Mouse (Mus musculus): ENCODE measurements at regions not wholly inside any gene's neighbourhood (a gene's known extent, or its start where the extent isn't known, plus 50 kb on each side); places are given as distances from the start of the nearest gene placed in this dataset.

GRCm38 (mm10) chr10:111784065-111784853, 188.2 kb upstream of the Krr1 start:
- WGBS (ENCODE audit: insufficient replicate concordance), result 67% methylated on average over 12 of the region's 12 CpGs
- Histone ChIP-seq H3K27me3 (replicated peaks) (no peaks in the 10 kb centered on the region), H3K9ac (no peak overlapping the region), H3K4me1 (no peaks in the 10 kb centered on the region), H3K9me3 (replicated peaks) (no peaks in the 10 kb centered on the region), H3K27ac (no peak overlapping the region), H3K36me3 (no peaks in the 10 kb centered on the region), H3K4me2 (no peak overlapping the region), H3K4me3 (no peak overlapping the region)
- no peak for ATAC-seq

- WGBS (ENCODE audit: insufficient replicate concordance), result 70% methylated on average over 9 of the region's 9 CpGs
- Histone ChIP-seq H3K9ac (no peak overlapping the region), H3K4me1 (no peaks in the 10 kb centered on the region), H3K4me3 (no peak overlapping the region), H3K9me3 (replicated peaks) (no peaks in the 10 kb centered on the region), H3K27ac (no peak overlapping the region), H3K4me2 (no peak overlapping the region), H3K36me3 (no peaks in the 10 kb centered on the region), H3K27me3 (replicated peaks) (no peaks in the 10 kb centered on the region)
- ATAC-seq, result no peak
These were observed 185.3 kb upstream of the Krr1 start for GRCm38 (mm10) chr10:111787175-111787574.

GRCm38 (mm10) chr10:111789264-111789663, 183.2 kb upstream of the Krr1 start:
- H3K4me2 ChIP-seq, result no peak overlapping the region
- no peak for ATAC-seq
- H3K9me3 ChIP-seq (replicated peaks), result no peaks in the 10 kb centered on the region
- H3K36me3 ChIP-seq, result no peaks in the 10 kb centered on the region
- no peak overlapping the region for H3K4me3 ChIP-seq
- H3K9ac ChIP-seq, result no peak overlapping the region
- no peaks in the 10 kb centered on the region for H3K4me1 ChIP-seq
- H3K27ac ChIP-seq, result no peak overlapping the region
- no peaks in the 10 kb centered on the region for H3K27me3 ChIP-seq (replicated peaks)
- 77% methylated on average over 9 of the region's 9 CpGs for WGBS (ENCODE audit: insufficient replicate concordance)

DNA sequence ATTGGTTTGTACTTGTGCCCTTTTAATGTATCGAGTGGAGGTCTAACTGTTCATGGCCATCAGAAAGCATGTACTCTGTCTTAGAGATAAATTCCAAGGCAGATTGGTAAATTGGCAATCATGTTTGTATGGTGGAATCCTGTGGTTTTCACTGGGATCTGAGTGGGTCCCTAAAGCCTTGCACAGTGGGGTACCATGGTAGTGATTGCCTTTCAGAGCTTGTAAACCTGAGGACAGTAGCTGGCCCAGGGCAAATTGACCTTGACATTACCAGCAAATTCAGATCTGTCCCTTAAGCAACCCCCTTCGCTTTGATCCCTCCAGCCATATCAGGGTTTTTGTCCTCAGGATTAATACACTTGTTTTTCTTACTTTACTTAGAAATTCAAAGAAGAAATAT, 181.6 kb upstream of the Krr1 start:
- no peaks in the 10 kb centered on the region for H3K9me3 ChIP-seq (replicated peaks)
- no peaks in the 10 kb centered on the region for H3K36me3 ChIP-seq
- ATAC-seq, result no peak
- H3K27me3 ChIP-seq (replicated peaks), result no peaks in the 10 kb centered on the region
- H3K4me1 ChIP-seq, result no peaks in the 10 kb centered on the region
- H3K4me3 ChIP-seq, result no peak overlapping the region
- H3K4me2 ChIP-seq, result no peak overlapping the region
- no peak overlapping the region for H3K27ac ChIP-seq
- WGBS (ENCODE audit: insufficient replicate concordance), result 68% methylated on average over 2 of the region's 2 CpGs
- no peak overlapping the region for H3K9ac ChIP-seq

DNA sequence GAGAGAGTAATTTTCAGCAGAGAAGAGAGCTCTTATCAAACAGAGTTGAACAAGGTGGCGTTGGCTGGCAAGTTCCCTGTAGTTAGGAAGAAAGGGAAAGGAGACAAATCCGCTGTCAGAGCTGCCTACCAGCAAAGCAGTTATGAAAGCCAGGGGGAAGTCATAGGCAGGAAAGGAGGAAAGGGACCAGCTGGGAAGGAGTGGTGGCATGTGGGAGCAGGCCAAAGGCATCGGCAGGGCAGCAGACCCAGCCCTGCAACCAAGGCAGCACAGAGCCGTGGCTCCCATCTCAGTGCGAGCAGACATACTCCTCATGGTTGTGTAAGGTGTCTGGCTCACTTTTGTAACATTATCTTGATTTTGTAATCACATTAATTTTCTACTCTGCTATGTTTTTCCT, 177.4 kb upstream of the Krr1 start:
- no peak for ATAC-seq
- H3K27ac ChIP-seq, result no peak overlapping the region
- no peak overlapping the region for H3K4me3 ChIP-seq
- no peak overlapping the region for H3K4me2 ChIP-seq
- H3K9ac ChIP-seq, result no peak overlapping the region
- WGBS (ENCODE audit: insufficient replicate concordance), result 56% methylated on average over 5 of the region's 5 CpGs
- no peaks in the 10 kb centered on the region for H3K9me3 ChIP-seq (replicated peaks)
- H3K4me1 ChIP-seq, result no peaks in the 10 kb centered on the region
- no peaks in the 10 kb centered on the region for H3K27me3 ChIP-seq (replicated peaks)
- no peaks in the 10 kb centered on the region for H3K36me3 ChIP-seq

DNA sequence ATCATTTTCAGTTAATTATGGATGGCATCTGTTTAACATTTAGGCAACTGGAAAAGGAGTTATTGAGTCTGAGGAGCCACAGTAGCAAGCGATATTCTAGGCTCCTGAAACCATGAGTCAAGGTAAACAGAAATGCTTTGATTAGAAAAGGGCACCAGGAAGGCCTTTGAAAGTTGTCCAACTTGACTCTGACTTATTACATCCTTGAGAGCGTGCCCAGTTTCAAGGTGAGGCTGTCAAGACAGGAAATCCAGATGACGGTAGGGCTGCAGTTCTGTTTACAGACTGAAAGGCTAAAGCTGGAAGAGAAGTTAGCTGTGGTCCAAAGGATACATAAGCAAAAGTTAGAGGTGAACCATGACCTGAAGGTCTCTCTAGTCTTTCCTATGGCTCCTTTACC, 176.7 kb upstream of the Krr1 start:
- Histone ChIP-seq H3K36me3 (no peaks in the 10 kb centered on the region), H3K27me3 (replicated peaks) (no peaks in the 10 kb centered on the region), H3K9ac (no peak overlapping the region), H3K4me3 (no peak overlapping the region), H3K27ac (no peak overlapping the region), H3K4me2 (no peak overlapping the region), H3K4me1 (no peaks in the 10 kb centered on the region), H3K9me3 (replicated peaks) (no peaks in the 10 kb centered on the region)
- ATAC-seq, result no peak
- WGBS (ENCODE audit: insufficient replicate concordance), result 69% methylated on average over 3 of the region's 3 CpGs

DNA sequence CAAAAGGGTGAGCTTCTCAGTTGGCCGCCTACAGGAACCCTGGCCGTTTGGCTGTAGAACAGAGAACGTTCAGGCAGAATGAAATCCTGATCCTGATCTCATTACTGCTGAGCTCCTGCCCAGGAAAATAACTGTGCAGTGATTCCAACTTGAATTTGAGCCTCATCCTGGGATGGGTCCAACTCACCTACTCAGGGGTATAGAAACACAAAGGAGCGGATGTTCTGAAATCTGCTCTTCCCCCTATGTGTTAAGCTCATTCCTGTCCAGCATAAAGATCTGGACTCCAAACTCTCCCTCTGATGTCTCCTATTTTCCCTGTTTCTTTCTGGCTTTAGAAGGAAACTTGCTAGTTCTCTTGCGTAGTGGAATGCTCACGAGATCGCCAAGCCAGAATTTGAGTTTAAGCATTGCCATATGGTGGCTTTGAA, 173.6 kb upstream of the Krr1 start:
- H3K27me3 ChIP-seq (replicated peaks), result no peaks in the 10 kb centered on the region
- 75% methylated on average over 7 of the region's 7 CpGs for WGBS (ENCODE audit: insufficient replicate concordance)
- no peak overlapping the region for H3K27ac ChIP-seq
- no peak for ATAC-seq
- no peak overlapping the region for H3K9ac ChIP-seq
- H3K4me2 ChIP-seq, result no peak overlapping the region
- H3K4me1 ChIP-seq, result no peaks in the 10 kb centered on the region
- H3K4me3 ChIP-seq, result no peak overlapping the region
- no peaks in the 10 kb centered on the region for H3K9me3 ChIP-seq (replicated peaks)
- no peaks in the 10 kb centered on the region for H3K36me3 ChIP-seq

DNA sequence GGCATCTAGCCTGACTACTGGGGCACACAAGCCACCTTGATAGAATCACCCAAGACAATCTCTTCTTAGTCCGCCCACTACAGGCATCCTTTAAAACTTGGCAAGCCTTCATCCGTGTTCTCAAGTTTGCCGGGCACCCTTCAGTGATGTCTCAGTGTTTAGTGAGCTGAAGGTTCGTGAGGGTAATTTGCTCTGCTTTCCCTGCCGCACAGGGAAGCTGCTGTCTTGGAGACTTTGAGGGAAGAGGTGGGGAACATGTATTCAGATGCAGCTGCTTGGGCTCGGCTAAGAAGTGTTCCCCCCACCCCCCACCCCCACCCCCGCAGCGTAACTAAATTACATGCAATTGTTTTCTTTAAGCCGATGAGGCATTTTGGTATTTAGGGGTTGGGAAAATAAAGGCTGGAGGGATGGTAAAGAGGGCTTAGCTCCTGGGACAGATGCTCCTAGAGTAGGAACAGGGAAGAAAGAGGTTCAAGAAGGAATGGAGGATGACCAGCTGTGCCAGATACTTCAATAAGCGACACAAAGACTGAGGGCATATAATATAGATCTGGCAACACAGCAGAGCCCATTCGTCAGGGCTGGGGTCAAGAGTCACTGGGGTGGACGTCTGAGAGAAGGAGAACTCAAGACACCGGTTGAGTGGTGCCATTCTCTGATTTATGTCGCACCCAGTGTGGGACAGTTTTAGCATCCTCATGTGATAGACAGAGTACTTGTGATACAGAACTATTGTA, 172.4 kb upstream of the Krr1 start:
- Histone ChIP-seq H3K9me3 (replicated peaks) (no peaks in the 10 kb centered on the region), H3K4me3 (no peak overlapping the region), H3K36me3 (no peaks in the 10 kb centered on the region), H3K27ac (no peak overlapping the region), H3K4me1 (no peaks in the 10 kb centered on the region), H3K27me3 (replicated peaks) (no peaks in the 10 kb centered on the region), H3K9ac (no peak overlapping the region), H3K4me2 (no peak overlapping the region)
- no peak for ATAC-seq
- WGBS (ENCODE audit: insufficient replicate concordance), result 75% methylated on average over 14 of the region's 14 CpGs

GRCm38 (mm10) chr10:111800590-111800935, 171.9 kb upstream of the Krr1 start:
- Histone ChIP-seq H3K27me3 (replicated peaks) (no peaks in the 10 kb centered on the region), H3K9ac (no peak overlapping the region), H3K36me3 (no peaks in the 10 kb centered on the region), H3K4me2 (no peak overlapping the region), H3K27ac (no peak overlapping the region), H3K9me3 (replicated peaks) (no peaks in the 10 kb centered on the region), H3K4me3 (no peak overlapping the region), H3K4me1 (no peaks in the 10 kb centered on the region)
- ATAC-seq, result no peak
- WGBS (ENCODE audit: insufficient replicate concordance), result 65% methylated on average over 3 of the region's 3 CpGs

DNA sequence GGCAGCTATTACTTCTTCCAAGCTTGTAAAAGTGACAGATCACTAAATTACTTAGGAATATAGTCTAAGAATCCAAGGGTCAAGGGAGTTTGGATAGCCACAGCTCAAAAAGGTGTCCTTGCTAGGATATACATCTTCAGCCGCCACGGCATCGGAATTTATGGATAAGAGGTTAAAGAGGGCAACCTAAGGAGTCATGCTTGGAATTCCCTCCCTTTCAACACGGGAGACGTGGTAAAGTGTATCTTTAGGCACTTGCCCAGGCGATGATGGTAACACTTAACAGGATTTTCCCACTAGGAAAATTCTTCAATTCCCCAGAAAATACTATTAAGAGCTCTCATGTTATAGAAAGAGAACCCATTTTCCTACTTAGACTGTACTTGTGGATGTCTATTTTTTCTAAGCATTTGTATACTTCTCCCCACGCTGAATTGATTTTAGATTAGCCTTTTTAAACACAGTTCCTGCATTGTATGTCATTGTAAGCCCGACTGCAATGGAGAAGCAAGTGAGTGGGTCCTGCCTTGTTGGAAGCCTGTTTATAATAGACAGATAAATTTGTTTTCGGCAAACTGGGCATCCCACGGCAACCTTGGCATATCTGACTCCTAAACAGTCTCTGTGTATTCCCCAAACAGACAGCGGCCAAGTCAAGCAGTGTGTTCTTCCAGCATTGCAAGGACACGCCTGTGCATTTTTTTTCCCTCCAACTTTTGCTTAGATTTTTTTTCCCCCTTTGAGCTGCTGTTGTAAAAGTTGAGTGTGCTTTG, 171.3 kb upstream of the Krr1 start:
- 73% methylated on average over 12 of the region's 12 CpGs for WGBS (ENCODE audit: insufficient replicate concordance)
- Histone ChIP-seq H3K4me1 (peaks cover 2% of the 10 kb centered on the region; the same call in 1 of the 2 replicates), H3K9ac (no peak overlapping the region), H3K27ac (no peak overlapping the region), H3K4me3 (no peak overlapping the region), H3K36me3 (no peaks in the 10 kb centered on the region), H3K4me2 (no peak overlapping the region), H3K27me3 (replicated peaks) (no peaks in the 10 kb centered on the region), H3K9me3 (replicated peaks) (no peaks in the 10 kb centered on the region)
- ATAC-seq, result no peak

- Histone ChIP-seq H3K9me3 (replicated peaks) (no peaks in the 10 kb centered on the region), H3K27ac (no peak overlapping the region)
- WGBS (ENCODE audit: insufficient replicate concordance), result 69% methylated on average over 12 of the region's 12 CpGs
These were observed 170.6 kb upstream of the Krr1 start for GRCm38 (mm10) chr10:111801794-111802359.

DNA sequence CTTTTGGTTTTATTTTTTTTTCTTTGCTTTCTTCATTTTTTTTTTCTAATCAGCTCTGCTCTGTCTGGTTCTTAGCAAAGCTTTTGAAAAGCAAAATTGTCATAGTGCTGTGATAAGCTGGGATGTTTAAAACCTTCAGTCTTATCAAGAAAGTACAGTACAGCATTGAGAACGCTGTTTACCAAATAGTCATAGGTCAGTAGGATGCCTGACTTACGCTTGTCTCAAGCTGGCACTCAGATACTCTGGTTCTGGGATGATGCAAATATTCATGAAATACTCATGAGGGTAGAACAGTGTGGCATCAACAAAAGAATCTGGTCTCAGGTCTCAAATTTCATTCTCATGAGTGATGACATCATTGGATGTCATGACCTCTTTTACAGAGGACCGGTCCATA, 166.1 kb upstream of the Krr1 start:
- Histone ChIP-seq H3K27me3 (replicated peaks) (no peaks in the 10 kb centered on the region), H3K36me3 (no peaks in the 10 kb centered on the region), H3K27ac (no peak overlapping the region), H3K9ac (no peak overlapping the region), H3K9me3 (replicated peaks) (no peaks in the 10 kb centered on the region), H3K4me3 (no peak overlapping the region), H3K4me1 (peaks cover 12% of the 10 kb centered on the region), H3K4me2 (no peak overlapping the region)
- 53% methylated on average over 3 of the region's 3 CpGs for WGBS (ENCODE audit: insufficient replicate concordance)
- peak; percentile 44; the same call in 1 of the 2 replicates for ATAC-seq

More at GRCm38 (mm10) chr10:111801794-111802359, 170.6 kb upstream of the Krr1 start:
- Histone ChIP-seq H3K4me2 (no peak overlapping the region), H3K4me3 (no peak overlapping the region), H3K4me1 (peaks cover 9% of the 10 kb centered on the region), H3K27me3 (replicated peaks) (no peaks in the 10 kb centered on the region), H3K9ac (no peak overlapping the region), H3K36me3 (no peaks in the 10 kb centered on the region)
- ATAC-seq, result no peak

All from liver, embryonic 12.5 days (tissue).